Mouse (Mus musculus) heart, postnatal 0 days (tissue): ENCODE measurements around the gene Taf1. TPM values are rescaled to one million over a fixed set of nuclear protein-coding genes. Genes with fewer than 3 reads are reported as not detected.
A peak's percentile ranks its signal among the peaks of the same experiment; 100 is the strongest.
"Not testable (repeated sequence)": the region's sequence is repeated elsewhere in the genome, so short reads cannot be mapped to it uniquely, and the experiment has no call there.

Source experiments
- ATAC-seq: fragments of 200-750 bp; cut with Nextera tagmentation; 2 replicates; pipeline ENCODE4 v1.8.0; 2017; ENCODE audit warnings: low read depth, moderate number of reproducible peaks, moderate library complexity; ENCODE audit not compliant: insufficient read depth
- DNase-seq: peaks from one replicate; pipeline ENCODE4 v3.0.0-alpha.2; 2016; ENCODE audit warnings: low spot score
- H3K27ac ChIP-seq: fragments of 300-500 bp; sonication (generic); 2 replicates; pipeline ENCODE4 v1.5.1; 2014; ENCODE audit warnings: low read depth, mild to moderate bottlenecking
- H3K27me3 ChIP-seq: fragments of 300-500 bp; sonication (generic); 2 replicates; pipeline ENCODE4 v1.6.1; 2014; ENCODE audit warnings: low read length, mixed read lengths; ENCODE audit not compliant: control insufficient read depth, insufficient read depth
- H3K36me3 ChIP-seq: fragments of 300-500 bp; sonication (generic); replicated peaks from 2 replicates; pipeline ENCODE4 v1.6.1; 2014; ENCODE audit warnings: low read length, mixed read lengths; ENCODE audit not compliant: control insufficient read depth, insufficient read depth
- H3K4me1 ChIP-seq: fragments of 300-500 bp; sonication (generic); 2 replicates; pipeline ENCODE4 v1.6.1; 2014; ENCODE audit warnings: antibody characterized with exemption; ENCODE audit not compliant: control insufficient read depth, insufficient read depth
- H3K4me2 ChIP-seq: fragments of 300-500 bp; sonication (generic); 2 replicates; pipeline ENCODE4 v1.6.1; 2014; ENCODE audit warnings: low read depth, mild to moderate bottlenecking, low read length, moderate library complexity
- H3K4me3 ChIP-seq: fragments of 300-500 bp; sonication (generic); 2 replicates; pipeline ENCODE4 v1.5.1; 2014; ENCODE audit warnings: low read depth, low read length
- H3K9ac ChIP-seq: fragments of 300-500 bp; sonication (generic); replicated peaks from 2 replicates; pipeline ENCODE4 v1.6.1; 2014; ENCODE audit warnings: low read depth, low read length, mixed read lengths
- H3K9me3 ChIP-seq: fragments of 300-500 bp; sonication (generic); replicated peaks from 2 replicates; pipeline ENCODE4 v1.6.1; 2016; ENCODE audit warnings: low read length; ENCODE audit not compliant: control insufficient read depth
- CTCF ChIP-seq: IDR thresholded peaks from 2 replicates; pipeline ENCODE4 v1.5.1; 2016; ENCODE audit warnings: antibody characterized with exemption, control low read depth, low read depth
- EP300 ChIP-seq: IDR thresholded peaks from 2 replicates; pipeline ENCODE4 v1.6.1; 2016; ENCODE audit warnings: antibody characterized with exemption, low read depth
- WGBS: fragments of 180-500 bp; shearing (Covaris S2); extraction: QIAGEN DNeasy Blood & Tissue Kit; methylation state at CpG from one replicate; pipeline ENCODE4 v1.1.7; 2014; 5-methylcytosine and 5-hydroxymethylcytosine counted together
- polyA plus RNA-seq: library from polyadenylated mRNA; unstranded; fragments of >200 nt; fragmentation: Nextera tagmentation; extraction: Ambion mirVana; gene quantifications from 2 replicates; pipeline ENCODE4 v1.2.1, GENCODE M21; 2015
- total RNA-seq: library from RNA; depleted of rRNA; stranded (reverse); fragments of >200 nt; gene quantifications from 2 replicates; pipeline ENCODE4 v1.2.3, GENCODE M21; 2014; ENCODE audit warnings: low replicate concordance; rRNA removed

Gene Taf1
- total RNA-seq (4.3 and 6.7 TPM in 2 replicates), polyA plus RNA-seq (3.7 TPM in 2 replicates)

DNA sequence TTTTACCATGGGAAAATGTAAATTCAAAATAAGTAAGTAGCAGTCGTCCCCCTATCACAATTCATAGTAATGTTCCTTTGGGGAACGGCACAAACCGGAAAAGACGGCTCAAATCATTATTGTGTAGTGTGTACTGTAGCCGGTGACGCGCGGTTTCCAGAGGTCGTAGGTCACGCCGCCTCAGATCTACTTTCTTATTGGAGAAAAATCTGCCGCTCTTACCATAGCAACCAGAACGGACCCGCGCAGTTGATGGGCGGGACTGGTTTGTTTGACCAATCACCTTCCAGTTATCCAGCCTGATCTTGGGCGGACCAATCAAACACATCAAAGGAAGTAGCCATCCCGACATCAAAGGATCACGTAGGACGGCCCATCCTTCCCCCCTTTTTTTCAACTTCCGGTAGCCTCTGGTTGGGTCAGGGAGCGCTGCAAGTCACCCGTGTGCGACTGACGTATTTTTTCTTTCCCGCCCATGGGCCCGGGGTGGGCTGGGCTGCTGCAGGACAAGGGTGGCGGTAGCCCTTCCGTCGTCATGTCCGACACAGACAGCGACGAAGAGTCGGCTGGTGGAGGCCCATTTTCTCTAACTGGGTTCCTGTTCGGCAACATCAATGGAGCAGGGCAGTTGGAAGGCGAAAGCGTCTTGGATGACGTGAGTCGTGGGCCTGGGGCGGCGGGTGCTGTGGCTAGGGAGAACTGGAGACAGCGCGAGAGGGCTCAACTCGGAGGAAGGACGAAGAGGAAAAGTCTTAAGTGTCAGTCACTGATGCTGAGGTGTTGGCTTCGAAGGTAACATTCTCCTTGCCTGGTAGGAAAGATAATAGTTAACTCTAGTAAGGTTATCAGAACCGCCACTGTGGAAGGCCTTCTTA, at the start of gene Taf1:
Taf1 (plus strand) TSS at position 388 of the 875 bp plus-strand sequence.
- H3K27ac ChIP-seq: peak within 1 kb of the TSS; percentile 67
- H3K4me2 ChIP-seq: peak within 1 kb of the TSS; percentile 72
- ATAC-seq (peak; percentile 96), DNase-seq (peak; percentile 94)
- H3K36me3 ChIP-seq: peaks cover 2% of the 10 kb centered on the region
- H3K4me3 ChIP-seq: peak within 1 kb of the TSS; percentile 66
- no peaks in the 10 kb centered on the region for H3K9me3 ChIP-seq
- no peaks in the 10 kb centered on the region for H3K27me3 ChIP-seq
- 17% methylated on average over 47 of the region's 47 CpGs for whole genome bisulfite sequencing
- no peaks in the 10 kb centered on the region for H3K4me1 ChIP-seq
- TF ChIP-seq CTCF (no peak), EP300 (no peak)
- peak within 1 kb of the TSS; percentile 57 for H3K9ac ChIP-seq

DNA sequence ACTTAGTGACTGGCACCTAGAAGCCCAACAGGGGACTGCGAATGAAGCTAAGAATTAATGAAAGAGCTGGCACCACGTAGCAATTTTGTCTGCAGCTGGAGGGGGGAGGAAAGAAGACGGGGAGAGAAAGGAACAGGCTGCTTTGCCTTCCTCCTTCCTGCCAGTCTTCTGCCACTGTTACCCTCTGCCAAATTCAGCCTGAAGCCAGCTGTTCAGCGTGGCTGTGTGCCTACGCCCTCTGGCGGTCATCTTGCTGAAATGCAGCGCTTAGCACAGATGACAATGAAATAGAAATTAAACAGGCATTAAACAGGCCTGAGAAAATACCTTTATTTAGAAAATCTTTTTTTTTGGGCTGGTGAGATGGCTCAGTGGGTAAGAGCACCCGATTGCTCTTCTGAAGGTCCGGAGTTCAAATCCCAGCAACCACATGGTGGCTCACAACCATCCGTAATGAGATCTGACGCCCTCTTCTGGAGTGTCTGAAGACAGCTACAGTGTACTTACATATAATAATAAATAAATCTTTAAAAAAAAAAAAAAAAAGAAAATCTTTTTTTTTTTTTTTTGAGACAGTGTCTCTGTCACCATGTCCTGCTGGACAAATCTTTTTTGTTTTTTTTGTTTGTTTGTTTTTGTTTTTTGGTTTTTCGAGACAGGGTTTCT, 45.9 kb upstream of the Taf1 start:
- H3K9ac ChIP-seq, H3K36me3 ChIP-seq, H3K4me1 ChIP-seq, H3K4me3 ChIP-seq, H3K9me3 ChIP-seq, H3K4me2 ChIP-seq, H3K27me3 ChIP-seq, H3K27ac ChIP-seq: not testable (repeated sequence)
- DNase-seq: peak; percentile 20
- 27% methylated on average over 10 of the region's 12 CpGs for WGBS
- peak; percentile 33; the same call in 1 of the 2 replicates for ATAC-seq
- TF ChIP-seq CTCF: peak; percentile 72

DNA sequence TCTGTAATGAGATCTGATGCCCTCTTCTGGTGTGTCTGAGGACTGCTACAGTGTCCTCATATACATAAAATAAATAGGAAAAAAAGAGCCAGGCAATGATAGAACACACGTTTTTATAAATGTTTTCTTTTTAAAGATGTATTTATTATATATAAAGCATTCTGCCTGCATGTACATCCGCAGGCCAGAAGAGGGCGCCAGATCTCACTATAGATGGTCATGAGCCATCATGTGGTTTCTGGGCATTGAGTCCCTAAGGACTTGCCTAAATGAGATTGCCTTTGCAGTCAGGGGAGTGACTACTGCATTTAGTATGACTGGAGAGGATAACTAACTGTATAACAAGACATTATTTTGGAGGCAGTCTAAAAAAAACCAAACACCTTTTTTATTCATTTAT, 27.9 kb upstream of the Taf1 start:
- no peaks in the 10 kb centered on the region for H3K36me3 ChIP-seq
- 8% methylated on average over 3 of the region's 3 CpGs for WGBS
- TF ChIP-seq CTCF (peak; percentile 39), EP300 (no peak)

DNA sequence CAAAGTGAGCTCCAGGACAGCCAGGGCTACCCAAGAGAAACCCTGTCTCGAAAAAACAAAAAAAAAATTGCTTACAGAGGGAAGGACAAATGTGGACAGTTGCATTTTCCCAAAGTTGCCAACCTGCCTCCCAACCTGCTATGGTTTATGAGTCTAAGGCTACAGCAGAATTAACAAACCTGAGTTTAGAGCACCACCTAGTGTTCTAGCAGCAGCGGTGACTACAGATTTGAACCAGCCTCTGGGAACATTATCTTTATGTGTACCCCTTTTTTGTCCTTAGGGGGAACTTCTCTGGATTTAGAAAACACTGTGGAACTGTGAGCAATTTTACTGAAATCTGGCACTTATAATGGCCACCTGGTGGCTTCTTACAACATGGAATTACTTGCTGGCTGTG, 16.8 kb upstream of the Taf1 start:
- Histone ChIP-seq H3K4me2 (no peak overlapping the region), H3K36me3 (no peaks in the 10 kb centered on the region), H3K27ac (no peak overlapping the region), H3K9ac (no peak overlapping the region), H3K9me3 (no peaks in the 10 kb centered on the region), H3K27me3 (no peaks in the 10 kb centered on the region), H3K4me3 (no peak overlapping the region), H3K4me1 (no peaks in the 10 kb centered on the region)
- ATAC-seq (no peak), DNase-seq (peak; percentile 7)
- TF ChIP-seq CTCF (peak; percentile 54), EP300 (no peak)
- 7% methylated on average over 2 of the region's 2 CpGs for WGBS

More for the DNA sequence above, 27.9 kb upstream of the Taf1 start:
- Histone ChIP-seq H3K9me3 (no peaks in the 10 kb centered on the region), H3K27ac (no peak overlapping the region), H3K27me3 (no peaks in the 10 kb centered on the region), H3K4me2 (no peak overlapping the region), H3K4me1 (no peaks in the 10 kb centered on the region), H3K4me3 (no peak overlapping the region), H3K9ac (no peak overlapping the region)
- ATAC-seq: no peak
- no peak for DNase-seq

DNA sequence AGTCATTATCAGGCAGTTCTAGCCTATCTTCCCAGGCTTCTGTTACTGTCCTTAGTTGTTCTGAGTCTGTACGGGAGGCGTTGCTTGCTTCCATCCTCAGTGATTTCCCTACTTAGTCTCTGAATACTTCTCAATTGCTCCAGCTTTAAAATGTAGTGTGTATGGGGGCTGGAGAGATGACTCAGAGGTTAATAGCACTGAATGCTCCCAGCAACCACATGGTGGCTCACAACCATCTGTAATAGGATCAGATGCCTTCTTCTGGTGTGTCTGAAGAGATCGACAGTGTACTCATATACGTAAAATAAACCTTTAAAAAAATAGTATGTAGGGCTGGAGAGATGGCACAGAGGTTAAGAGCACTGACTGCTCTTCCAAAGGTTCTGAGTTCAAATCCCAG, 14.5 kb upstream of the Taf1 start:
- ATAC-seq (no peak), DNase-seq (no peak)
- Histone ChIP-seq H3K4me1 (no peaks in the 10 kb centered on the region), H3K4me2 (no peak overlapping the region), H3K9ac (no peak overlapping the region), H3K36me3 (no peaks in the 10 kb centered on the region), H3K27ac (no peak overlapping the region), H3K9me3 (no peaks in the 10 kb centered on the region), H3K27me3 (no peaks in the 10 kb centered on the region), H3K4me3 (no peak overlapping the region)
- 78% methylated on average over 4 of the region's 4 CpGs for WGBS
- no peak for TF ChIP-seq CTCF
- TF ChIP-seq EP300: no peak
